Mouse (Mus musculus) telencephalon, adult 2 months (tissue): ENCODE measurements at regions not wholly inside any gene's neighbourhood (a gene's known extent, or its start where the extent isn't known, plus 50 kb on each side); places are given as distances from the start of the nearest gene placed in this dataset.
"Not testable (repeated sequence)": the region's sequence is repeated elsewhere in the genome, so short reads cannot be mapped to it uniquely, and the experiment has no call there.

Experiments used
- DNase-seq: peaks from one replicate; pipeline ENCODE4 v3.0.0-alpha.2; 2011; ENCODE audit warnings: low read depth, low spot score

DNA sequence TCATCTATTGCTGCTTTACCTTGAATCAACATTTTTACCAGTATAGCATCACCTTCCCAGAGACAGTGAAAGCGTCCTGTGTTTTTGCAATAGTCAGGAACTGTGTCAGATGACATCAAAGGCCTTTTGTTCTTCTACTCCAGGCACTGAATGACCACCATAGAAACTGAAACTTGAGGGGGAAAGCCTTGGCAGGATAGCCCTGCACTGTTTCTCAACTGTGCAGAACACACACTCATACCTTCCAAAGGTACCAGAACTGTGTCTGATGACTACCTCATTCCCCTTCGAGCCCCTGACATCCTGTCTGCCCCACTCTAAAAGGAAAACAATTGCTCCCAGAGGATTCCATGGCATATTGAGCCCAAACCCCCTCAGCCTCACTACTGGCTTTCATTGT, 134.3 kb downstream of the Tomm20 start:
- not testable (repeated sequence) for DNase-seq

DNA sequence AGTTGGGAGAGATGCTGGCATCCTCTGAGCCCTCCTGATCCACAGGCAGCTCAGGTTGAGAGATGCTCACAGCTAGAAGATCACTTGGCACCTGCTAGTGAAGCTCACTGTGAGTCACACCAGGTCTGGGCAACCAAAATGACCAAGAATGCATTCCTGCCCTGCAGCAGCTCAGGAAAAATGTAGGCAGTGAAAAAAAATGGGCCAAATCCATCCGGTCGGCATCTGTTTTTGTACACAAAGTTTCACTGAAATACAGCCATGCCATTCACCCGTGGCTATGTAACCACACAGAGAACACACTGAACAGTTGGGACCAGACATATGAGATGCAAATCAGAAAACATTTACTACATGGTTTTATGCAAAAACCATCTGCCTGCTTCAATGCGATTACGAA, 135.1 kb downstream of the Tomm20 start:
- DNase-seq: no peak

DNA sequence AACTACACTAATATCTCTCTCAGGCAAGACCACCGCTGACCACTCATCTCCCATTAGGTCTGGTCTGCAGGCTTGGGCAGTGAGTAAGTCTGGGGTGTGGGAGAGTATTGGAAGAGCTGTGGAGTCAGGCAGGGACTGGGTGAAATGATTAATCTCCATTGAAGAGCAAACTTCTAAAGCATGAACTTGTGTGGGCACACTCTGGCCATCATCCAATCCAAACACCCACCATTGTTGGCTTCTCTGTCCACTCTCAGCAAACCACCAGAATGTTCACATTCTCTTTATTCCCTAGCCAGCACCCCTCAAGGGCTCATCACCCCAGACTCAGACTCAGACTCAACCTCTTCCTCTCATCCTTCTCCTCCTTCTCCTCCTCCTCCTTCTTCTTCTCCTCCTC, 136.3 kb downstream of the Tomm20 start:
- no peak for DNase-seq

DNA sequence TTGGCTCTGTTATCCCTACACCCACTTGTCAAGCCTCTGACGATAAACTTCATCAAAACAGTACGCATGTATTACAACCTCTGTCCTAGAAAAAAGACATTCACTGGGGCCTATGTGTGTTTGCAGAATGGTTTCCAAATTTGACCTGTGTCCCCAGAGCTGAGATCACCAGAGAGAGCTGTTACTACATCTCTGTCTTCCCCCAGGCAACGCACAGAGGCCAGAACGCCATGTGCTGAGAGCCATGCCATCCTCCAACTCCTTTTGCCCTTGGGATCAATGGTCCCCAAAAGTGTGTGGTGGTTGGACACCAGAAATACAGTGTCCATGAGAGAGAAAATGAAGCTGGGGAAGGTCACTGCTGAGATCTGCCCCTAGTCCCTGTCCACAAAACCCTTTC, 137.1 kb downstream of the Tomm20 start:
- no peak for DNase-seq

DNA sequence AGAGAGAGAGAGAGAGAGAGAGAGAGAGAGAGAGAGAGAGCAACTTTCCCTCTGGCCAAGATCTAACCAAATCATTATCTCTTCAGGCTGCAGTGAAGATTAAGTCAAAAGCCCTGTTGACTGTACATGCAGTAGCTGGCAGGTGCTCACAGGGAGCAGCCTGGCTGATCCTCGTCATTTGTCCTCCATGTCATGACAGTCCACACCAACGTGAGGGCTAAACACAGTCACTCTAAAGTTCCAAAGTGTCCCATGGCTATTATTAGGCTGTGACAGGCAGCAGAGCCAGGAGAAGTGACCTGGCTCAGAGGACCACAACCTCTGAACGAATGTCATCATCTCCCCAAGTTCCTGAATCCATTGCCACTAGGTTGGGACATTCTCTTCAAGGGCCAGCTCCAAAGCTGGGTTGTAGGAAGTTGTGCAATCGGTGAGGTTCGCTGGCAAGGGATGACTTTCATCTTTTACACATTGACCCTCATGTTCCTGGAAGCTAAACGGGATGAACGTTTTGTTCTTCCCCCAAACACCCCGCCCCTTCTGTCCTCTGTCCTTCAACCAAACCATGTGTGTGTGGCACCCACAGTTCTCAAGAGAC, 138.4 kb downstream of the Tomm20 start:
- DNase-seq: no peak

DNA sequence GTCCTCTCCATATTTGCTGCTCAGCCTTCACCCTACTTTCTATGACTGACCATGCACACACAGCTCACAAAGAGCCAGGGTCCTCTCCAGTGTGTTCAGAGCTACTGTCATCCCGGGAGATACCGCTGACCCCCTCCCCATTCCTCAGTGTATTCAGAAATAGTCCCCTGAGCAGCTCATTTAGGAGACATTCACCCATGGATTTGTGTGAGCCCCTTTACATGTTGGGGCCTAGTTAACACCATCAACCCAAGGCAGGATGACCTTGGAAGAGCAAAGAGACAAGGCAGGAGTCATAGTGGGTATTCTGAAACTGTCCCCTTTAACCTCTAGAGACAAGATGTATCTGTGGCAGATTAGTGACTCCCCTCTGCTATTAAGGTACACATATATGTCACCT, 139.1 kb downstream of the Tomm20 start:
- DNase-seq: no peak

DNA sequence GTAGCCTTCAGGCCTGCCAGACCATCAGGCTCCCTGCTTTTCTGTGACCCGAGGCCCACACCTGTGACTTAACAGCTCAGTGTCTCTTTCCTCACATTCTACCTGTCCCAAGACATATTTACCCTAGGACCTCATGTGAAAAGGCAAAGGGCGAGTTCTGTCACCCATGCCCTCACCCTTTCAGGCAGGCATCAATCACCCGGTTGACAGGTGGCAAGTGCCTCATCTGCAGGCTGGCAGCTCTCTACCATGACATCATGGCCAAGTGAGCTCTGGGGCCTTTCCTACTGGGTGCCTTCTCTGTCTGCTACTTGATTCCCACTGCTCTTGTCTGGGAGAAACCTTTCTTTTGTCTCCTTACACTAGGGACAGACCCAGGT, 139.5 kb downstream of the Tomm20 start:
- no peak for DNase-seq

DNA sequence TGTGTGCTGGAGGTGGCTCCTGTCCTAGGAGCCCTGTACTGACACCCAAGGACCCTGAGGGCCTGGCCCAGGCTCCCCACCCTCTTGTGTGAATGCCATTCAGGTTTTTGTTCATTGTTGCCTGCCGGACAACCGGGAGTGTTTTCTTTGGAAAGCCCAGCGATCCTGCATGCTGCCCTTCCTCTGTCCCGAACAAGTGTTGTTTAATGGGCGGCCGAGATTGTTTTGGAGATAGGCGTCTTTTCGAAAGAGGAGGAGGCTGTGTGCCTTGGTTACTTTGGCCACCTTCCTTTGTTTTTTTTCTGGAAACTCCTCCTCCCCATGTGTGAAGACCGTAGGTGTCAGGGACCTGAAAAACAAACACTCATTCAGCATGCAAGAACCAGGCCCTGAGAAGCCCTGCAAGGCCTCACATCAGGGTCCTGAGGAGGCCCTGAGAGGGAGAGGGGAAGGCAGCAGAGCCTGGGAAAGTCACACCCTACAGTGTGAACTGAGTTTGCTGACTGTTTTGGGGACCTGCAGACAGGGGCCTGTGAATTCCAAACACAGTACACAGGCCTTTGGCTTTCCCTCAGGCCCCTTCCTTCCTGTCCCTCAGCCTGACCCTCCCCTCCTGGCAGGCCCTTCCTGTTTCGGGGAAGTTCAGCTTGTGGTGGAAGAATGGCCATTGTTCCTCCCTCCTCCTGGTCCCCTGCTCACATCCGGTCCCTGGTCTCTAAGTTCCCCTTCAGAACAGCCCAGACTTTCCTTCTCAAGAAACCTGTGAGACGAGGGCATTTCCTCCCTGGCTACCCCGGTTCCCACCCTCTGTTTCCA, 140.1 kb downstream of the Tomm20 start:
- peak; percentile 46 for DNase-seq

DNA sequence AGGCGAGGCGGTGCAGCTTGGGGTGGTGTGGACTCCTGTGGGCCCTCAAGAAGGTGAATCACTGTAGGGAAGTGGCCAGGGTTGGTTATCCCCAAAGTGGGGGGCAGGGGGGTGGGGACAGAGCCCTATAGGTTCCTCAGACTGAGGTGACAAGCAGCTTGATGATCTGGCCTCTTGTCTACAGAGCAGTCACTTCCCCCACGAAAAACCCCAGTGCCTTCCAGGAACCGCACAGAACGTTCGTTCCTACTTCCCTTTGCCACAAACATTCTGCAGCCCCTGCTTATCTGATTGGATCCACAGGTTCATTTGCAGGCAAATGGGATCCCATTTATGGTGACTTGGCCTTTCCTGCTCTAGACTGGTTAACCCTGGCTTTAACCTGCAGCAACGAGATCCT, 141.5 kb downstream of the Tomm20 start:
- no peak for DNase-seq

DNA sequence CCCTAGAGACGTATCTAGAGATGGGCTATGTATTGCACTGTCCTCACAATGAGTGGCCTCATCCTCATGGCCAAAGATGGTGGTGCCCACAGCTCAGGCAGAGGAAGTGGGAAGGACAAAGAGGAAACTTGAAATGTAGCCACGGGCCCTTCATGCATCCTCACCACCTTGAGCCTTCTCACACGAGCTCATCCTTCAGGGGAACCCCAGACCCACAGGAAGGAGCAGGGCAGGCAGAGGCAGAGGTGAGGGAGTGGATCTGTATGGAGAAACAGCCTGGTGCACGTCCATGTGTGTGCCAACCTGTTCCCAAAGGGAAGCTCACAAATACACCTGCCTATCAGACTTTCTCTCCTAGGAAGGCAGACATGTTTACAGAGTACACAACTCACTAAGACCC, 143.0 kb downstream of the Tomm20 start:
- DNase-seq: no peak

DNA sequence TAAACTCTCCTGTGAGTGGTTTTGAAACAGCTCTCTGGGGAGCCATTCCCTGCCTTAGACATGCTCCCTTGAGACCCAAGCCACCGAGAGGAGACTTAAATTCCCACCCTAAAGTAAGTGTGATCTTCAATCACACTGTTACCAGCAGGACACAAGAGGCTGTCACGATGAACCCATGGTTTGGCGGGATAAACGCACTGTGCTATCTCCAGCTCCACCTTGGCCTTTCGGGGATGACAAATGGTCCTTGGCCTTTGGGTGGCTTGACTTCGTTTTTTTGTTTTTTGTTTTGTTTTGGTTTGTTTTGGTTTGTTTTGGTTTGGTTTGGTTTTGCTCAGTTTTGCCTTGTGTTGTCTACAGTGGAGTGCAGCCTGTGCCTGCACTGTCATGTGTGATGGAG, 144.7 kb downstream of the Tomm20 start:
- no peak for DNase-seq

DNA sequence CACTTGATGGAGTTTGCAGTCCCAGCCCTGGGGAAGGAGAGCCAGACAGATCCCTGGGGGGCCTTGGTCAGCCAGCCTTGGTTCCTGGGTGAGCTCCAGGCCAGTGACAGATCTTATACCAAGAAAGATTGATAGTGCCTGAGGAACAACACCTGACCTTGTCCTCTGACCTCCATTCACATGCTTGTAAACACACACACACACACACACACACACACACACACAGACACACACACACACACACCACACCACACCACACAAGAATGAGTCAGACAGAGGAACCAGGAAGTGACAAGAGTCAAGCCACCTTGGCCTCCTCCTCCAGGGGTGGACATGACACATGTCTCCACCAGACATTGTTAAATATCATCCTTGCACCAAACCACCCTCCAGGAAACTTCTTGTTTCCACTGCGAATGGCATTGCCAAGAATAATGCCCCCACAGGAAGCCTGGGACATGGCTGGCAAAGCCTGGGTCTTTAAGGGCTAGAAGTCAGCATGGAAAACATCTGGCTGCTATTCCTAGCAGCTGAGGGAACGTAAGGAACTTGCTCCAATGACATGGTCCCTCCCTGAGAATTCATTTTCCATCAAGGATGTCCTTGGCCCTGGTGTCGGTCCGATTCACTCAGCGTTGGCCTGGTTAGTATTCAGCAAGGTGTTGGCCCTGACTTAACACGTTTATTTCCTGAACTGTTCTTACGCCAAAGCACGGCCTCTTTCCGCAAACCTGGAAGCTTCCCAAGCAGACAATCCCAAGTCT, 147.9 kb downstream of the Tomm20 start:
- DNase-seq: no peak

DNA sequence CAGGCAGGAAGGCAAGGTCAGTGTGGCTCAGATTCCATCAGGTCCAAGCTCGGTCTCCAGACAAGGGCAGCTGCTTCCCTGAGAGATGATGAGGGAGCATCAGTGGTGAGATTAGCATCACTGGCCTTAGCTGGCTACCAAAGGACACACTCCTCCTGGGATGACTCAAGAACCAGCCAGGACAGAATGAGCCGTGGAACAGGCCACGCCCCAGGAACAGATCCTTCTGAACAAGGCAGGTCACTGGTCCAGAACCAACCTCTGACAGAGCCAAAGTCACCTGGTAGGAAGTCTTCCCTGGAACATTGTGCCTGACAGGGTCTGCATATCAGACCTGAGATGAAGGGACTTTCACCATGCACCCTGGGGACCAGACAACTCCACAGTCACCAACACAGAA, 152.0 kb downstream of the Tomm20 start:
- no peak for DNase-seq

DNA sequence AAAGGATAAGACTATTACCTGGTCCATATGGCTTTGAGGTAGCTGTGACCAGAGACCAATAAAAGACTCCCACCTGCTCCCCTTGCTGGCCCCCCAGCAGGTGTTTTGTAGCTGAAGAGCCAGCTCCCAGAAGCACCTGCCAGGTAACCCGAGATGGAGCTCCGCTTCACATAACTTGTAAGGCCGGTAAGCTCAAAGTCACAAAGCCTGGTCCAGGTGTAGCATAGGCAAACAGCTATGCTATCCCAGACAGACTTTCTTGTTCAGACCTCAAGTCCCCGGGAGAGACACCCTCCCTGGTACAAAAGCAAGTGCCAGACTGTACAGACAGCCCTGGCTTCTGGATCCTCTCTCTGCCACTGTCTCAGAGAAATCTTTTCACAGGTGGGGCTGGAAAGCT, 154.6 kb downstream of the Tomm20 start:
- no peak for DNase-seq

DNA sequence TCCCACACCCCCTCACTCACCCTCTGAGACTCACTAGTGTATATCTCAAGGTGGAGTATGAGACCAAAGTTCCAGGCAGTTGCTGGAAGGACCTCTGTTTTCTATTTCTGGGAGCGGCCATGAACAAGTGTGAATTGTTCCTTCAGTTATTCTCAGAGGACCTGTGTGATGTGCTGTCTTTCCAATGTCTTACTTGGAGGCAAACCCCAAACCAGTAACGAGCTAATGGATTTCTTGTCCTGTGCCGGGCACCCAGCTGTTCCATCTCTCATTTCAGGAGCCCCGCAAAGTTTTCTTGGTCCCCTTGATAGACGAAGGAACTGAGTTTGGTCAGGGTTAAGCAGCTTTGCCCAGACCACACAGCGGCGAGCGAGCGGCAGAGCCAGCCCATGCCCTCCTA, 155.4 kb downstream of the Tomm20 start:
- DNase-seq: no peak

DNA sequence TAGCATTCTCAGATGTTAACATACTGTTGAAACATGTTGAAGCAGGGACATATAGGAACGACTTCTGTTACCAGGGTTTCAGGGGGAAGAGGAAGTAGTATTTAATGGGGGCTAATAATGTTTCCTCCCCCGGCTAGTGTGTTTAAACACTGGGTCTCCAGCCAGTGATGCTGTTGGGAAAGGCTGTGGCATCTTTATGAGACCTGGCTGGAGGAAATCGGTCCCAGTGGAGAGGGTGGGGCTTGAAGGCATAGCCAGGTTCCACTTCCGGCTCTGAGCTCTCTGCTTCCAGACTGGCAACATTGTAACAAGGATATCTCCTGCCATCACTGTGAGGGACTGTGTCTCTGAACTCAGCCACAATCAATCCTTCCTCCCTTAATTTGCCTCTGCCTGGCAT, 156.6 kb downstream of the Tomm20 start:
- no peak for DNase-seq

DNA sequence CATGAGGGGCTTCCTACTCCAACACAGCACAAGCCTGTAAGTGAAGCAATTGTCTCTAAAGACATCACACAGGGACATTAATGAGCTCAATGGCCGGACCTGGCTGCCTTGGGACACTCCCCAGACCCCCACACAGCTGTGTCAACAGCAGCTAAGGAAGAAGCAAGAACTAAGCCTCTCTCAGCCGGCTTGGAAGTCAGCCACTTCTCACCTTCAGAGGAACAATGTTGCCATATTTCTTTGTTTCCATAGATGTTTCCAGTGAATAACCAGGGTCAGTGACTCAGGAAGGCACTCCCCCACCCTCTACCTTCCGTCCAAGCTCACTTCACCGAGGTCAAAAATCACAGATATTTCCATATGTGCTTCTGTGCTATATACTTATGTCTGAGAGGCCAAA, 157.0 kb downstream of the Tomm20 start:
- no peak for DNase-seq

DNA sequence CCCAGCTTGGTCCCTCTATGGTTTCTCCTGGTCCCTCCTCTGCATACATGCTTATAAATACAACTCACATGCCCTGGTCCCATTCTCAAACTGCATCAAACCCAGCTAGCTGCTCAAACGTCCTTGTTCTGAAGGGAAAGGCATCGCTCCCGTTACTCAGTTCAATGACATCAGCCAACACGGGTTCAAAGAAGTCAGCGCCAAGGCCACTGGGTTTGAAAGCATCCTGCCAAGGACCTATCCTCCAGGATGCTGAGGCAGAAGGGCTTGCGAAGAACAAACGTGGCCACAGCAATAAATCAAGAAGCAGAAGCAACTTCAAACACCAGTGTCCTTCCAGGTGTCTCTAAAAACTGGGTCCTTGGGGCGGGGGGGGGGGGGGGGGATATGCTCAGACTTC, 158.2 kb downstream of the Tomm20 start:
- no peak for DNase-seq

DNA sequence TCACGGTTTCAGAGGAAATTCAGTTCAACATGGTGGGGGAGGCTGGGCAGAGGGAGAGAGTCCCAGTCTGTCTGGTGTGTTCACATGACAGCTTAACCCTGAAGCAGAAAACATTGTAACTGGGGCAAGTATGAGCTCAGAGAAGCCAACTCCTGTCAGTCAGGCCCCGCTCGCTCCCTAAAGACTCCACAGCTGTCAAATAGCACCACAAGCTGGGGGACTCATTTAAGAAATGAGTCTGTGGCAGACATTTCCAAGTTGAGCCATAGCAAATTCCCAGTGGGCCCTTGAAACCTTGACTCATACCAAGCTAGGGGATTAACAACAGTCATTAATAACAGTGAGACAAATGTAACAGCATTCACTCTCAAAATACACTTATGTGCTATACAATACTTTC, 160.4 kb downstream of the Tomm20 start:
- DNase-seq: no peak

DNA sequence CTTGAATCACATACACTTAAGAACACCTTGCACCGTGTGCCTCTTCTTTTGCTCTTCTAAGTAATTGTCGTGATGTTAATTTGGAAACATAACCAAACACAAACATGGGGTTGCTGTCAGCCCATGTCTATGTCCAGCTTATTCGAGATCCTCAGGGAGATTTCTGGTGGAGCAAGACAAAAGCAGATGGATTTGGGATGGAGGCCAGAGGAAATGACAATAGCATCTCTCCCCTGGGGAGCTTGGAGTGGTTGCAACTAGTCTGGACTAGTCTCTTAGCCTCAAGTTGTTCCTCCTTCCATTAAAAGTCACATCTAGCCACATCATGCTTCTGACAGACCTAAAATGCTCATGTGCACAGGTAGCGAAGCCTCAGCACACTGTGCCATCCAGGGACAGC, 161.0 kb downstream of the Tomm20 start:
- DNase-seq: no peak

DNA sequence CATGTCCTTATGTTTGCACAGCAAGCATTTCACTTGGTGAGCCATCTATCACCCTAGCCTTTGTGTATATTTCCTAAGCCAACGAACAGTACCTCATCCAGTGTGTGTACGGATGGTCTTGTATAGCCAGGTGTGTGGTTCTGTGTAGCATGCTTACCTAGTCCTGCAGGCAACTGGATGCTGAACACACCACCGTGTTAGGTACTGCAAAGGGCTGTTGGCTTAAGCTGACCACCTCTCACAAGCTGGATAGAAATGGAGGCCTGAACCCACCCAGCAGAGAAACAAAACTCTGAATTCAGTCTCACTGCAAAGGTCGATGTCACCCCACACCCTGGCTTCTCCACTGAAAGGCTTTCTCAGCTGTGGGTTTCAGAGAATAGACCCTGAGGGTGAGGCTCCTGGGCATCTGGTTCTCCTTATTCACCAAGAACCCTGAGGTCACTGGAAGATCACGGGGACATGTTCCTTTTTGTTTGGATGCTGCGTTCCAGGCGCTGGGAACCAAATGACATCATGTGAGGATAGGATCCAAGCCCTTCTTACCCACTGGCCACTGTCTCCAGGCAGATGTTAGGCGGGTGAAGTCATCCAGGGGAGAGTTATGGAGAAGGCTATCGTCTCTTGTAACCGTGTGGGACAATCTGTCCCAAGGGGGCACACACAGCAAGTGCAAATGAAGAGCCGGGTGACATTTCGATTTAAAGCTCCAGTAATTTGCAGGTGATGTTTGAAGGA, 161.8 kb downstream of the Tomm20 start:
- DNase-seq: no peak

DNA sequence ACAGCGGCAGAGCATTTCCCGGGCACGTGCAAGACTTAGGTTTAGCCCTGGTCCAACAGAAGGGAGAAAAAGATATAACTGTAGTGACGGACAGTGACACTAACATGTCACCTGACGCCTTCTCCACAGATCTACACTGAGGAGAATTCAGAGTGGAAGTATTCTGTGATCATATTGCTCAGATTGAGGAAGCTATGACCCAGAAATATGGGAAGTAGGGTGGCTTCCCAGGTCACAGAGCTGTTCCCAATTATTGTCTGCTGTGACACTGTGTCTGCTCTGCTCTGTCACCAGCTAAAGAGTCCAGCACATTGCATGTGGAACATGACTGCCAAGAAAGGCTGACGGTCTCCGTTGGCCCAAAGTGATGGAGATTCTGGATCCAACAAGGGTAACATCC, 167.0 kb downstream of the Tomm20 start:
- DNase-seq: no peak
